Mouse (Mus musculus): ENCODE results near the gene Huwe1. TPM values are rescaled to one million over a fixed set of nuclear protein-coding genes. Genes with fewer than 3 reads are reported as not detected.
A peak's percentile ranks its signal among the peaks of the same experiment; 100 is the strongest.

Gene Huwe1
- 100 to 1,000 TPM; 180 to 187 TPM for total RNA-seq (2021)

DNA sequence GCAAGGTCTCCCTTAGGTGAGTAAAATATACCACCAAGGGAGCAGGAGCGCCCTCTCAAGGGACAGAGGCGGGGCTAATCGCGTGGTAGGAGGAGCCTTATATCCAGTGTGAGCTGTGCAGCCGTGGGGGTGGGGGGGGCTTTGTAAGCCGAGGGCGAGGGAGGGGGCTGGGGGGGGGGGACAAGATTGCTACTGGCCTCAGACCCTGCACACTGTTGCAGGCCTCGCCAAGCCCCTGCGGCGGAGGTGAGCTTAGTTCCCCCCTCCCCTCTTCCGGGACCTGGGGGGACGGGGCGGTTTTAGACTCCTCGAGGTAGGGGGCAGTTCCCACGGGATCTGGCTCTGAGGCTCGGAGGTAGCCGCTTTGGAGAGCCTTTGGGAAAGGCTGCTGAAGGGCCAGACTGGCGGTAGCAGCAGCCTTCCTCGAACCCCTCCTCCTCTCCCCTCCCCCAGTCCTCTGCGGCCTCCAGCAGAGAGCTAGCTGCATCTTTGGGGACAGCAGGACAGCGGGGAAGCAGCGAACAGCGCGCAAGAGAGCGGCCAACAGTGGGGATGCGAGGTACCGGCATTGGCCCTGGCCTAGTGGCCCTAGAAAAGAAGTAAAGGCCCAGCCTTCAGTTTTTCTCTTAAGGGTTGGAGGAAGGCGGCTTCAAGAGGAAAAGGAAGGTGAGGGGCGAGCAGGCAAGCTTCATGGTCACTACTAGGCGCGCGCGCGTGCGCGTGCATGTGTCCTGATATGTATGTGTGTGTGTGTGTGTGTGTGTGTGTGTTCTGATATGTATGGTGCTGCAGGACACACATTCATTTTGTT lies at the start of gene Huwe1:
Gene Huwe1, plus strand, starts transcription at position 107 of the 811 bp plus-strand sequence.
- DNase-seq: peak; percentile 64

DNA sequence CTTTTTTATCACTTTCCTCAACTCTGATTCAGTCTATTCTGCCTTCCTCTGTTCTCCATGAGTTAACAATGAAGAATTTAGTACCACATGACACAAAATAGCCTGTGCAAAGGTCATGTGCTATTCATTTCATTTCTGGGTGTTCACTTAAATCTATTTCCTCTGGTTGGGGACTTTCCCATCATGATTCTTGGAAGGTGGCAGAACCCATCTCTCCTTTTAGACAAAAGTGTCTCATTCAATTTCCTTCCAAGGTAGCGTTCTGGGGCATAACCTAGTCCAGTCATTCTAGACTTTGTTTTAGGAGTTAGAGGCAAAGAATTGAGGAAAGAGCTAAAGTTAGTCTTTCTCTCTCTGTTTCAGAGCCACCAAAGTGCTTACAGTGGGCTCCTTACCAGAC lies 20.3 kb upstream of the Huwe1 start:
- no peak for DNase-seq

DNA sequence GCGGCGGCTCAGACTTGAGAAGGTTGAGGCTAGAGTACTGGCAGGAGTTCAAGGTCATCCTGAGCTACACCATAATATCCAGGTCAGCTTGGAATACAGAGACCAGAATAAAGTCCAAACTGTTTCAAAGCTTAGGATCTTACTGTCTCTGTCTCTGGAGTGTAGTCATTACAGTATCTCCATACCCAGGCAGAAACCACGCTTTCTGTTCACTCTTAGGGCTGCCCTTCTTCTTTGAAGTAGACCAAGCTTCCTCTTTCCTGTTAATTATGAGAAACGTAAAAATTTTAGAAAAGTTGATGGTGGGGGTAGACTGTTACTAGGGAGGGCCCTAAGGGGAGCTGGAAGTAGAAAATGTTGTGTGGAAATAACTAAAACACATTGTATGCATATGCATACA lies 17.7 kb upstream of the Huwe1 start:
- DNase-seq: no peak

DNA sequence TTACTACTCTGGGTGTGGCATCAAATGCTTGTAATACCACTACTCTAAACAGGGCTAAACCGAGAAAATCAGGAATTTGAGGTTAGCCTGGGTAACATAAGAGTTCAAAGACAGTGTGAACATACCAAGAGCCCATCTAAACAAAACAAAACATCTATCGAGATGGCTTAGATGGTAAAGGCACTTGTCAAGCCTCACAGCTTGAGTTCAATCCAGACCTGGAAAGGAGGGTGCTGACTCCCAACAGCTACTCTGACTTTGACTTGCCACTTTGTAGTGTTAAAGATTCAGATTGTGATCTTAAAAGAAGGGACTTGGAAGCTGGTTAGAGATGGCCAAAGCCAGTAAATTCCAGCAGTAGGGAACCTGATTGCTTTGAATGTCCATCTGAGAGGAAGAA lies 7.8 kb upstream of the Huwe1 start:
- DNase-seq: no peak

DNA sequence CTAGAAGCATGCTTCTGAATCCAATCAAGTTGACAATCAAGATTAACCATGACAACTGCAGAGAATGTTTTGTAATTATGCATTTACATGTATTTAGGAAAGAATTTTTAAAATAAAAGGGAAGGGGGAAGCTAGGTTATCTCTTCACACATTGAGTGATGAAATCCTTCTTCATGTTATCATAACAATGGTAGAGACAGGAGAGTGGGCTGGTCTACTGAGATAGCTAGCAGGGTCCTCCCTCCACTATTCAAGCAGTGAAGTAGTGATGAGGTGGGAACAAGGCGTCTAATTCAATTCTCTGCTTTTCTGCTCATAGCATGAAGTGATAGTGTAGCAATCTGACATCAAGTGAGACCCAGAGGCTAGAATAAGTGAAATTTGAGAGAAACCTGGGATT lies 2.6 kb upstream of the Huwe1 start:
- no peak for DNase-seq

DNA sequence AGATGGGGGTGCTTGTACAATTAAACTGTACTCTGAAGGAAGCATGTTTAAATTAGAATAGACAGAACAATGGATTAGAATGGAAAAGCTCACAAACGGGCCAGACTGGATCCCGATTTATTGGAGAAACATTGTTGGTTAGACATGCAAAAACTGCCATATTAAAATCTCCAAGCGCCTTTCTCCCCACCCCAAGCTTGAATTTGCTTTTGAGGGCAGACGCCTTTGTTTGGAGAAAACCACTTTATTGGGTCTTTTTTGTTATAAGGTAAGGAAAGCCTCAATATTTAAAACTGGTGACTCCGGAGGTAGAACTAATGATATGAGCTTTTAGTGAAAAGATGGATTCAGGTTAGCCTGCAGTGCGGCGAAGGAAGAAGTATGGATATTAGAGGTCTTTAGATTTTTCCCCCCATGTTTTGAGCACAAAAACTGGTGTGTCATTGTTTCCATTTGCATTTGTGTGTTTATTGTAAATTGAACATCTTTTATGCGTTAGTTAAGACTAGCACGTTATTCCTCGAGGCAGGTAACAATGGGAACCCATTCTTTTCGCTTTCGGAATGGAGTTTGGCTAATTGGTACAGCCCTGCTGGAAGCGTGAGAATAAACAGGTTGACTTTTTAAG lies 1.8 kb downstream of the Huwe1 start:
- DNase-seq: no peak

DNA sequence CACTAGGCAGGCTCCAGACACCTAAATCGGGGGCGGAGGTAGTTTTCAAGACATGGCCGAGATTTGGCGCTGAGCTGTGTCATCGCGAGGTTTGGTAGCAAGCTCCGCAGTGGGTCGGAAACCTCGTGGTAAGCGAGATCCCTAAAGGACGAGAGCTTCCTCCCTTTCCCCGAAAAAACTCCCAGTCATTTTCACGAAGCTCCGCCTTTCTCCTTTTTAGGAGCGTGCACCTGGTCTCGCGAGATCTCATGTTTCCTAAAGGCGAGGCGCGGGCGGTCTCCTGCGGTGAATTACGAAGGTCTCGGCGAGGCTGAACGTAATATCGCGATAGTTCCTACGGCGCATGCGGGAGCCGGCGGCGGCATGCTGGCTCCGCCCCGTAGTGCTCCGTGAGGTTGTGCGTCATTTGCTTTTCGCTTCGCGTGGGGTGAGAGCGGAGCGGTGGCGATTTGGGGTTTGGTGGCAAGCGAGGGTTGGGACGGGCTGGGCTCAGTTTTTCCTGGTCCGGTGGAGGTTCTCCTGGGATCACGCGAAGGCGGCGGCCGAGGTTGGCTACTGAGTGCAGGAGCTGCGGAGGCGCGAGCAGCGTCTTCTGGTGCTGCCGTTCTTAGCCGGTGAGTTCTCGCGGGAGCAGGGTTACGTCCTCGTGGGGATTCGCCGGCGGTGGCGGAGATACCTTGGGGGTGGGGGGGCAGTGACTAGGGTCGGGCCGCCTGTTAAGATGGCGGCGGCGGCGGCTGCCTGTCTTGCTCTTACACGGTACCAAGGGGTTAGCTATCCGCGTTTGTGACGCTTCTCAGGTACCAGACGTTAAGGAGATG lies 2.6 kb downstream of the Huwe1 start:
- DNase-seq: peak; percentile 94

DNA sequence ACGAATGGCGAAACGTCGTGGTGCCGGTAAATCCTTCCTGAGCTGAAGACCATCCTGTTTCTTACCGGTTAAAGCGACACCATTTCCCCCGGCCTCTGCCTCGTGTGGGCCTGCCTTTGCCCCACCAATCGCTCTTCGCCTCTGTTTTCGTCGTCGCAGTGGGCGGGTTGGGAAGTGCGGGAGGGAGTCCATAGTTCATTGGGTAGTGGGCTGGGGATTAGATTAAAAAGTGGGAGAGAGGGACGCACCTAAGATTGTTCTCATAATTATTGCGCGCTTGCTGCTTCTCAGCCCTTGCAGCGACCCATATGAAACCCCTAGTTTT lies 3.1 kb downstream of the Huwe1 start:
- peak; percentile 60 for DNase-seq

DNA sequence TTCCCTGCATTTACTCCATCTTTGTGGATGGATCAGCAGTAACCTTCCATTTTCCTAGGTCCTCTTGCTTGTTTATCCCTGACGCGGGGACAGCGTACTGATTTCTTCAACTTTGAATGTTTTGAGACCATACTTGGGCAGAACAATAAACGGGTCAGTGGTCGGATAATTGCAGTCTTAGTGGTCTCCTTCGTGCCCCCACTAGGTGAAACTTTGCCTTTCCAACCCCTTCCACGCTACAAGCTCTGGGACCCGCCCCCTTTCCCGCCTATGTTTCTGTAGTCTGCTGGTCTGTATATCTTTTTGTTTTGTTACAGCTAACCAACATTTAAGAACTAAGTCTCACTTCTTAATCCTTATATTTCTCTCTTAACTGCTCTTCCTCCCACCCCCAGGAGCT lies 3.8 kb downstream of the Huwe1 start:
- DNase-seq: no peak

DNA sequence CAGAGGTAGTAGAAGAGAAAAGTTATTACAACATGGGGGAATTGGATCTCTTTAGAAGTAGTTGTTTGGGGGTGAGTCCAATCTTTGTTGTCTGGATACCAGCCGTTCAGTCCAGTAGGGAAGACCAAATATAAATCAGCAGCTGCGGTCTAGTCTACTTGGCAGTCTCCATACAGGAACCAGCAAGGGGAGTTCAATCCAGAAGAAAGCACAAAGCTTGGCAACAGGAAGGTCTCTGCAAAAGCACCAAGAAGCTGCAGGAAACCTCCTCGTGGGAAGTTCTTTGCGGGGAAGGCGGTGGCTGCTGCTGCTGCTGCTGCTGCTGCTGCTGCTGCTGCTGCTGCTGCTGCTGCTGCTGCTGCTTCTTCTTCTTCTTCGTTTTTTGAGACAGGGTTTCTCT lies 10.9 kb downstream of the Huwe1 start:
- DNase-seq: no peak

DNA sequence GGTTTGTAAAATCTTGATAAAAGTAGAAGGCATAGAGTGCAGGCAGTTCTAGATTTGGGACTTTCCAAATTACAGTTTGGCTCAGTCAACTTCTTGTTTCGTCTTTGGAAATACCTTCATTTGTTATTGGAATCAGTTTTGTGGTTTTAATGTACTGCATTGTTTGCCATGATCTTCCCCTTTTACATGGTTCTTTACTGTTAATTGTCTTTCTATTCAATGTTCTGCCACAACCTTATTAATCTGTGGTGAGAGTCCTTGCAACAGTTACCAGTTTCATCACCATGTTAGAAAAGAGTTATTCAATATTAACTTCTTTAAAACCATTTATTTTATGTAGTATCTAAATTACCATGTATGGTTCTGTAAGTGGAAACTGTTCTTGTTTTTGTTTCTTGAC lies 13.0 kb downstream of the Huwe1 start:
- DNase-seq: no peak

DNA sequence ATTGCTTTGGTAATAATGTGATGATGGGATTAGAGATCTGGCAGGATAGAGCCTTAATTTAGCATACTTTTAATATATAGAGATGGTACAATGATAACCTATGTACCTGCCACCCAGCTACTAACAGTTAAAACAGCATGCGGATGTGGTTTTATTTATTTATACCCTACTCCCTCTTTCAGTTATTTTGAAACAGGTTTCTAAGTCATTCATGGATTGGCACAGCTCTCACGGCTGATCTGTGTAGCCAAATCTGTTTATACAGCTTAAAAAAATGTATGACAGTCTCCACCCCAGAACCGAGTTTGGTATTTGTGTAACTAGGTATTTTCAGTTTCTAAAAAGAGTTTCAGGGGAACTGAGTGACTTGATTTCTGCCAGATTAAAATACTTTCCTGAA lies 17.1 kb downstream of the Huwe1 start:
- DNase-seq: no peak

DNA sequence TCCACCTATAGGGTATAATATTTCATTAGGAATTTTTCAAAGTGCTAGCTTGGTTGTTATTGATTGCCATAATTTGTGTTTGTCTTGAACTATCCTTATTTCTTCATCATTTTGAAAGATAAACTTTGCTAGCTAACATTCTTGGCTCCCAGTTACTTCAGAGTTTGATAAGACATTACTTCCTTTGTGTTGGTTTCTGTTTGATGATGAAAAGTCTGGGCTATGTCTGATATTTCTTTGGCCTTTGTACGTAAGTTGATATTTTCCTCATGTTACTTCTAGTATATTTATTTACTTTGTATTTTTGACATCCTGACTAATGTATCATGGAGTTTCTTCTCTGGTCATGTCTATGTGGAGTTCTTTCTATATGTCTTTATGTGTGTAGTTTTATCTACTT lies 28.4 kb downstream of the Huwe1 start:
- DNase-seq: no peak

DNA sequence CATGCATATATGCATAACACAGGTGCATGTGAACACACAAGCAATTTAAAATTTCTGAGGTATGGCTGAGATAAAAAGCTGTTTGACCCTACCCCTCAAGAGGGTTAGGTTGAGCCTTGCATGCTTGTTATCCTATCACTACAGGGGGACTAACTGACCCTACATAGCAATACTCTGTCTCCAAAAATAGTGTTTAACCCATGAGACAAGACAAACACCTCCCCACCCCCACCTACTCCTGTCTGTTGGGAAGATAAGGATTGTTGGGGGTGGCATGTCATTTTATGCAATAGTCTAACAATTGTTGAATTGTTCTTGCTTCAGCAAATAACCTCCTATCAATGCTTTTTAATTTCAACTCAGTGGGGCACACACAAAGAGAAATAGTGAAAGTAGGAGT lies 30.7 kb downstream of the Huwe1 start:
- DNase-seq: no peak

DNA sequence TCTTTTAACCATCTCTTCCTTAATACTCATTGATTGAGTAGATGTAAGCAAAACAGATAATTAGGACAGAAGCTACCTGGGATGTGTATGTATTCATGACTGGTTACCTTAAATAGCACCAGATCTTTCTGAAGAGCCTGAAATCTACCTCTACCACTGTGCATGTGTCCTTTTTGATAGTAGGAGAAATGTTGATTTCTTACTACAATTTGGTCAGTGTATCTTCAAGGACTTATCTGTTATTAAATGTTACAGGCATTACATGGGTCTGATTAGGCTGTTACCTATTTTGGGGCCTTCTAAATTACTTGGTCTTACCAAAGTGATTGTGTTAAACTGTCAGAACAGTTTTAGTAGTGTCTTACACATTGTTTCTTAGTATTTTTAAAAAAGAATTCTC lies 32.4 kb downstream of the Huwe1 start:
- DNase-seq: no peak

DNA sequence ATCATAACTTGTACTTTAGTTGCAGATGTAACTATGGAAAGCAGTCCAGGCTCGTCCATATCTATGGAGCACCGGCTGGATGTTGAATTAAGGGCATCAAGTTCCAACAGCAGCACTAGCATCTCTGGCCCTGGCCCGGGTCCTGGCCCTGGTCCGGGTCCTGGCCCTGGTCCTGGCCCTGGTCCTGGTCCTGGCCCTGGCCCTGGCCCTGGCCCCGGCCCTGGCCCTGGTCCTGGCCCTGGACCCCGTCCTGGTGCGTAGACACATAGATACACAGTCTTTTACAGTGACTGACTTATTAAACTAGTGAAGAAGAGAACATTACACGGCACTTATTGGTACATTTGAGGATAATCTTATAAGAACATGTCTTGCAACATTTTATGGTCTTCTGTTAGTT lies 58.8 kb downstream of the Huwe1 start:
- no peak for DNase-seq

DNA sequence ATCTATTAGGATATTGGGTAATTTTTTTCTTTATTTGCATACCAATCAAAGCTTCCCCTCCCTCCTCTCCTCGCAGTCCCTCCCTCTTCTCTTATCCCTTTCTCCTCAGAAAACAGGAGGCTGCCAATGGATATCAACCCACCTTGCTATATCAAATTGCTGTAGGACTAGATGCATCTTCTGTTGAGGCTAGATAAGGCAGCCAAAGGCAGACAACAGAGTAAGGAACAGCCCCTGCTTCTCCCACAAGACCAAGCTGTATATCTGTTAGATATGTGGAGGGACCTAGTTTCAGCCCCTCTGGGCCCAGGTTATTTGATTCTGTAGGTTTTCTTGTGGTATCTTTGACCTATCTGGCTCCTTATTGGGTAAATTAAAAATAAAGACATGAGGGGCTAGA lies 110.1 kb downstream of the Huwe1 start:
- no peak for DNase-seq

DNA sequence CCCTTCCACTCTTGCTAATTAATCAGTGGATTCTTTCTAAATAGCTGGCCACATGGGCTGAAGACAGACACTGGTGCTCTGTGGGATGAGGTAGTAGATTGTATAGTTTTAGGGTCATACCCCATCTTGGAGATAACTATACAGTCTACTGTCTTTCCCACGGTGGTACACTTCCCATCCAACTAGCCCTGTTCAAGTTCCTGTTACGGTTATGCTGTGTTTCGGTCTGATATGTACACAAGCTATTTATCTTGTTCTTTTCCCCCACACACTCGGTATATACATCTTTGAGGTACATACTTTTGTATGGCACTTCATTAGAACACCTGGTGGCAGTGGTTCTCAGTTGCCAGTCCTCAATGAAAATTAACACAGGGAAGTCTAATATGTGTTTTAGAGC lies 111.7 kb downstream of the Huwe1 start:
- DNase-seq: no peak

DNA sequence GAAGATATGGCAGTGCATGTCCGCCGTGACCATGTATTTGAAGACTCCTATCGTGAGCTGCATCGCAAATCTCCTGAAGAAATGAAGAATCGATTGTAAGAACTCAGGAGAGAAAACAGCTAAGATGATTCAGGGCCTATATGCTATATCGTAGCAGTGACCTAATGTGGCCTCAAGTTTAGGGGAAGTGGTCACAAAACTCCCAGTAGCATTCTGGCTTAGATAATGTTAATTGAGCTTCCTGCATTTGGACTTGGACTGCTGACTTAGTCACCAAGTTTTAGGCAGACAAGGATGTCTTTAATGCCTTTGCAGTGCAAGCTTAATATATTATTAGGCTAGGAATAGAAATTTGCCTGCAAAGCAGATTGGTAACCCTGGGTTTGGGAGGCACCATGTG lies 128.8 kb downstream of the Huwe1 start:
- DNase-seq: no peak

DNA sequence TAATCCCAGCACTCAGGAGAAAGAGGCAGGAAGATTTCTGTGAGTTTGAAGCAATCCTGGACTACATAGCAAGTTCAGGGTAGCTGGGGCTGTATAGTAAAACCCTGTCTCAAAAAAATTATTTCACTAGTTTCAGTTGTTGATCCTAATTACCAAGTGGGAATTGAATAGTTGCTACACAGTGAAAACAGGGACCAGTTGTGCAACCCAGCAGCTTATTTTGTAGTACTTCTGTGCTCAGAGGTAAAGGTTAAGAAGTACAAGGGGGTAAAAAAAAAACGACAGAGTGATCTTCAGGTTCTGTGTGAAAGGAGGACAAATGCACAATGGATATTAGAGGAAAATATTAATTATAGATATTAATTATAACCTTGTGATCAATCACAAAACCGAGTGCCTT lies 138.2 kb downstream of the Huwe1 start:
- DNase-seq: no peak

DNA sequence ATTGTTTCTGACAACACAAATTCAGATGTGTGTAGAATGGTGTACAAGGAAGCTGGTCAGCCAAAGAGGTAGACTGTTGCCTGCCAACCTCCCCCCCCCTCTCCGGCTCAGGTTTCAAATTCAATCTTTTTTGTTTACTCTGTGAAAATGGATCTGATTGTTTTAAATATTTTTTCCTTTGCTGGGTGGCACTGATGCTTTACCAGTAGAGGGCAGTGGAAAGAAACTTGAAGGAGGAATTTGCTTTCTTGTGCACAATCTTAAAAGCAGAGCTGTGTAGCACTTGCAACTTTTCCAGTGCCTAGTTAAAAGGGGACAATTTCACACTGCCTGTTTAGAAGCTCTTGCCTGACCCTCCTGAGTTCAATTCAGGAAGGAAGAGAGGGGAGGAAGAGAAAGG lies 146.4 kb downstream of the Huwe1 start:
- DNase-seq: no peak

DNA sequence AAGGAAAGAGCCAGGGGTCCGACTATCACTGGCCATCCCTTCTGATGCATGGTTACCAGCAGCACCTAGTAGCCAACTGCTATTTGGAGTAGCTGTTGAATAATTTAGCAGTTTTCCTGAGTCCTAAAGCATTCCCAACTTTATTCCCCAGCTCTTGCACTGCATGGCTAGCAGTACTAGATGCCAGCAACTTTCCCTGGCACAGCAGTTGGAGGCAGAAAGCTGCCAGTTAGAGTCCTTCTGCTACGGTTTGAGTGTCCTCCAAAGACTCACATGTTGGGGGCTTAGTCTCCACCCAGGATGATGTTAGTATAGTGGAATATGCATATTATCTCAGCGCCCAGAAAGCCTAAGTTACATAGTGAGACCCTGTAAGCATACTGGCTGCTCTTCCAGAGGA lies 147.2 kb downstream of the Huwe1 start:
- DNase-seq: no peak

DNA sequence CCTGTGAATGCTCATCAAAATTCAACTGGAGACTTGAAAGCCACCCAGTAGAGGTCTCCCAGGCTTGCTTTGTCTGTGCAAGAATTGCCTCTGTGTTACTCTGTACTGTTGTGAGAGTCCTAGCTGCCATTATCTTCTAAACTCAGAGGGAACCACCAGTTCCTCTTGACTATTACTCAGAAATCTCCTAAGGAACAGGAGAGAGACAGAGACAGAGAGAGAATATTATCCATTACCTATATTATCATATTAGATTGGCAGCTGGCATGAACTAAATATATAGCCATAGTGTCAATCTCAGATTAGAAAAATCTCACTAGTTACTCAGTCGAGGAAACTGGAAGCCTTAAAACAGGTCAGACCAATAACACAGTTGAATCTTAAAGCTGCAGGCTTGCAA lies 149.6 kb downstream of the Huwe1 start:
- no peak for DNase-seq

DNA sequence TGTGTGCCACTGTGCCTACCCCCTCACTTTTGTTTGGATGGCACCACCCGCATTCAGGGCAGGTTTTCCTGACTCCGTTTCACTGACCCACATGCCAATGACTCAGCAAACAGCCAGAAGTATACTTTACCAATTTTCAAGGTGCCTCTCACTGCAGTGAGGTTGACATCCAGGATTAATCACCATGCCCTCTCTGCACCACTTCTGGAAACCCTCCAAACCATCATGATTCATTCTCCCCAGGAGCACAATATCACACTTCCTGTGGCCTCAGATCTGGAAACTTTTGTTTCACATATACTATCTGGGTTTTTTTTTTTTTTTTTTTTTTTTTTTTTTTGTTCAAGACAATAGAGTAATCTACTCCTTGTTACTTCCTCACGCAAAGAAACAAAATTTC lies 150.6 kb downstream of the Huwe1 start:
- DNase-seq: no peak
